Mouse (Mus musculus): Measurements from ENCODE around the gene Cdh22. TPM values are rescaled to one million over a fixed set of nuclear protein-coding genes. Genes with fewer than 3 reads are reported as not detected.

The Cdh22 gene
- polyA plus RNA-seq, 1 experiment from 2014 or later = 0.25 TPM

- H3K9me3 ChIP-seq (ENCODE audit: control insufficient read depth) = no peaks in the 10 kb centered on the region
- peaks cover 26% of the 10 kb centered on the region for H3K27me3 ChIP-seq (replicated peaks; ENCODE audit: control insufficient read depth, insufficient read depth, low read length)
- H3K4me1 ChIP-seq (replicated peaks; ENCODE audit: control insufficient read depth, insufficient read depth, low read length) = no peaks in the 10 kb centered on the region
- H3K4me2 ChIP-seq (replicated peaks; ENCODE audit: low read depth) = no peak overlapping the region
- WGBS = 85% methylated on average over 8 of the region's 8 CpGs
- no peak overlapping the region for H3K4me3 ChIP-seq (ENCODE audit: low read depth, low read length)
- H3K9ac ChIP-seq (ENCODE audit: low read depth, low read length) = no peak overlapping the region
- H3K36me3 ChIP-seq (ENCODE audit: control insufficient read depth, insufficient read depth) = no peaks in the 10 kb centered on the region
- no peak overlapping the region for H3K27ac ChIP-seq (ENCODE audit: low read depth, low read length)
- no peak for ATAC-seq
- TF ChIP-seq CTCF (IDR thresholded peaks at IDR 0.05; ENCODE audit: low read depth) = no peak
Observed at GRCm38 (mm10) chr2:165218954-165219353, 15.7 kb downstream of the Cdh22 start.

- H3K27me3 ChIP-seq (replicated peaks; ENCODE audit: control insufficient read depth, insufficient read depth, low read length) = peaks cover 39% of the 10 kb centered on the region
- H3K27ac ChIP-seq (ENCODE audit: low read depth, low read length) = no peak overlapping the region
- no peaks in the 10 kb centered on the region for H3K36me3 ChIP-seq (ENCODE audit: control insufficient read depth, insufficient read depth)
- no peak overlapping the region for H3K4me2 ChIP-seq (replicated peaks; ENCODE audit: low read depth)
- WGBS = 88% methylated on average over 16 of the region's 16 CpGs
- TF ChIP-seq CTCF (IDR thresholded peaks at IDR 0.05; ENCODE audit: low read depth) = no peak
- ATAC-seq = no peak
- no peak overlapping the region for H3K9ac ChIP-seq (ENCODE audit: low read depth, low read length)
- no peaks in the 10 kb centered on the region for H3K9me3 ChIP-seq (ENCODE audit: control insufficient read depth)
- no peak overlapping the region for H3K4me3 ChIP-seq (ENCODE audit: low read depth, low read length)
- no peaks in the 10 kb centered on the region for H3K4me1 ChIP-seq (replicated peaks; ENCODE audit: control insufficient read depth, insufficient read depth, low read length)
Observed at GRCm38 (mm10) chr2:165217361-165218149, 17.1 kb downstream of the Cdh22 start.

DNA sequence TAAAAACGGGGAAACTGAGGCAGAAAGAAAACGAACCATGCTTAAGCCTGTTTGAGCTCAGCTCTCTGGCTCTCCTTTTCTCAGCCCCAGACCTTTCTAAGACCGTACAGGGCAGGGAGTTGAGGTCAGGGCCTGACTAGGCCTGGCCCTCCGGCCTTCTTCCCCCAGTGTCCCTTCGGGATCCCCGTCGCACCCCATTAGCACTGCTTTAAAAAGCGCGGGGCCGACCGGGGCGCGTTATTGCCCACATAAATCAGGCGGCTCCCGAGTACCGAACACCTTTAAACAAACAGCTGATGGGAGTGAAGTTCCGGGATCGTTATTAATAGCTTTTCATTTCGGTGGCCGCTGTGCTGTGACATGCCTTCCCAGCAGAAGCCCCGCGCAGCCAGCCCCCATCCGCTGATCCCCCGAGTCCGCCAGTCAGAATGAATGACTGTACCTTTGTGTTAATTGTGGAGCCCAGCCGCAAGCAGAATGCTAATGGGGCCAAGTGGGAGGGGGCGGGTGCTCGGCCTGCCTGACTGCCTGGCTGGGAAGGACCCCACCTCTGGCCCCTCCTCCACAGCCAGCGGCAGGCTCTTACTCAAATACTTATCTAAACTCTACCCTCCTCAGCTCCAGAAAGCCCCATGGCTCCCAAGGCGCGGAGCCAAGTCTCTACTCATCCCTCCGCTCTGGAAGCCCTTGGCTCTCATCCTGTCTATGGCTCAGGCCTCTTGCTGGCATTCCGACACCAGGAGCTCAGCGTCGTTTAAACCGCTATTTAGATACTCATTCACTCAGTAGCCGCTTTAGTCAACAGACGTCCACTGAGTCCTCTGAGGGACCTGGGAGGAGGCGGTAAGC, 19.3 kb downstream of the Cdh22 start:
- 4% methylated on average over 39 of the region's 39 CpGs for WGBS

DNA sequence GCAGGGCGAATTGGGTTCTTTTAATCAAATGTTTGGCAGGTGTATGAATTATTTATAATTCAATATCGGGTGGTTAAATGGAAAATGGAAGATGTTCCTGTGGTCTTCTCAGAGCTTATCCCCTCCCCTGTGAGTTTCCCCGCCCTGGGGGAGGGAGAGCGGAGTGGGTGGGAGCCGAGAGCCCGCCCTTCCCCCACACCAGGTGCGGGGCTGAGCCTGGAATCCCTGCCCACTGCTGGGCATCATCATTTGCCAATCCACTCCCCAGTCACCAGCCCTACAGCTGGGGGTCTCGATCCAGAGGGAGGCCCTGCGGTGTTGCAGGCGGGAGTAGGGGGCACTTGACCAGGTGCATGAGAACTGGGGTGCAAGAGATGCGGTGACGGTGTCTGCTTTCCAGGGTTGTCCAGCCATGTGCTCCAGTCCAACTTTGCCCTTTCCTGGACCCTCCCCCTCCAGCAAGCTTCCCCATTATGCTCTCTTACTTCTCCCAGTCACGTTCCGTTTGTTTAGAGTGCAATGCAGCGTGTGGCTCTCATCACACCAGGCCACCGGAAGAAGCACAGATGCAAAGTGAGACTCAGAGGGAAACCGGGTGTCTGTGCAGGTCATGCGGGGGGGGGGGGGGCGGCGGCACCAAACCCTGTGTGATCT, 23.1 kb downstream of the Cdh22 start:
- no peak for ATAC-seq
- peaks cover 62% of the 10 kb centered on the region for H3K27me3 ChIP-seq (replicated peaks; ENCODE audit: control insufficient read depth, insufficient read depth, low read length)

More for the DNA sequence above, 19.3 kb downstream of the Cdh22 start:
- H3K9me3 ChIP-seq (ENCODE audit: control insufficient read depth) = no peaks in the 10 kb centered on the region
- peak overlapping the region; percentile 41; the same call in 1 of the 2 replicates for H3K4me2 ChIP-seq (replicated peaks; ENCODE audit: low read depth)
- H3K4me3 ChIP-seq (ENCODE audit: low read depth, low read length) = no peak overlapping the region
- H3K36me3 ChIP-seq (ENCODE audit: control insufficient read depth, insufficient read depth) = no peaks in the 10 kb centered on the region
- no peak overlapping the region for H3K9ac ChIP-seq (ENCODE audit: low read depth, low read length)
- H3K27ac ChIP-seq (ENCODE audit: low read depth, low read length) = no peak overlapping the region
- H3K4me1 ChIP-seq (replicated peaks; ENCODE audit: control insufficient read depth, insufficient read depth, low read length) = no peaks in the 10 kb centered on the region
- ATAC-seq = no peak
- no peak for TF ChIP-seq CTCF (IDR thresholded peaks at IDR 0.05; ENCODE audit: low read depth)
- peaks cover 52% of the 10 kb centered on the region for H3K27me3 ChIP-seq (replicated peaks; ENCODE audit: control insufficient read depth, insufficient read depth, low read length)

DNA sequence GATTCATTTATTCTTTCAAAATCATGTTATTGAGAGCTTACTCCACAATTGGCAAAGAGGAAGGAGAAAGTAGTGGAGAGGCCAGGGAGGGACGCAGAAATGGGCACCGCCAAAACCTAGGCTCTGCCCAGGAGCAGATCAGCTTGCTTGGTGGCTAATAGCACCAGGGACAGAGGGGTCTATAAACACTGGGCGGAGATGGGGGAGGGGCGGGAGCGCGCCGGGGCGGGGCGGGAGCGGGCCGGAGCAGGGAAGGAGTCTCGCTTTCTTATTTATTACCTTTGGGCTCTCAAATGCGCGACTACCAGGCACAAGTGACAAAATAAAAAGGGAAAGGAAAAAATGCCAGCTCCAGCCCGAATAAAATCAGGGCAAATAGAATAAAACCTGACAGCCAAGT, 23.7 kb downstream of the Cdh22 start:
- Histone ChIP-seq H3K36me3 (ENCODE audit: control insufficient read depth, insufficient read depth) (no peaks in the 10 kb centered on the region), H3K27ac (ENCODE audit: low read depth, low read length) (no peak overlapping the region), H3K9ac (ENCODE audit: low read depth, low read length) (no peak overlapping the region), H3K9me3 (ENCODE audit: control insufficient read depth) (no peaks in the 10 kb centered on the region), H3K4me3 (ENCODE audit: low read depth, low read length) (no peak overlapping the region), H3K4me1 (replicated peaks; ENCODE audit: control insufficient read depth, insufficient read depth, low read length) (no peaks in the 10 kb centered on the region), H3K27me3 (replicated peaks; ENCODE audit: control insufficient read depth, insufficient read depth, low read length) (peaks cover 57% of the 10 kb centered on the region), H3K4me2 (replicated peaks; ENCODE audit: low read depth) (no peak overlapping the region)
- no peak for ATAC-seq
- TF ChIP-seq CTCF (IDR thresholded peaks at IDR 0.05; ENCODE audit: low read depth) = no peak
- WGBS = 4% methylated on average over 15 of the region's 15 CpGs

More for the DNA sequence above, 23.1 kb downstream of the Cdh22 start:
- Histone ChIP-seq H3K4me3 (ENCODE audit: low read depth, low read length) (no peak overlapping the region), H3K9ac (ENCODE audit: low read depth, low read length) (no peak overlapping the region), H3K27ac (ENCODE audit: low read depth, low read length) (no peak overlapping the region), H3K4me1 (replicated peaks; ENCODE audit: control insufficient read depth, insufficient read depth, low read length) (no peaks in the 10 kb centered on the region), H3K9me3 (ENCODE audit: control insufficient read depth) (no peaks in the 10 kb centered on the region), H3K4me2 (replicated peaks; ENCODE audit: low read depth) (no peak overlapping the region), H3K36me3 (ENCODE audit: control insufficient read depth, insufficient read depth) (no peaks in the 10 kb centered on the region)
- no peak for TF ChIP-seq CTCF (IDR thresholded peaks at IDR 0.05; ENCODE audit: low read depth)
- WGBS = 2% methylated on average over 20 of the region's 20 CpGs

DNA sequence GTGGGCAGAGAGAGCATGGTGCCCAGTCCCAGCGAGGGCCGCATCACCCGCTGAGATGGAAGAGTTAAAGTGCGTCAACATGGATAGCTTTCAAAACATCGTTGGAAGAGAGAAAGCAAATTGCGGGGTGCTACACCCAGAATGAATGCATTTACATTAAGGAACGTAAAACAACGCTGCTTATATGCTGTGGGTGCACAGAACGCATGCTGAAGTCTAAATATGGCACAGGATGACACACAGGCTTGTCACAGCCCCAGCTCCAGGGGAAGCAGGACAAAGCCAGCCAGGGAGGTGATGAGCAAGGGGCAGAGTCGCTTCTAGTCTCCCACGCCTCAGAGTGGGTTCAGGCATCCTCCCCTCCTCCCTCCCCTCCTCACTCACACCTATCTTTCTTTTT, 27.0 kb downstream of the Cdh22 start:
- no peak overlapping the region for H3K4me2 ChIP-seq (replicated peaks; ENCODE audit: low read depth)
- H3K9ac ChIP-seq (ENCODE audit: low read depth, low read length) = no peak overlapping the region
- no peaks in the 10 kb centered on the region for H3K9me3 ChIP-seq (ENCODE audit: control insufficient read depth)
- no peaks in the 10 kb centered on the region for H3K36me3 ChIP-seq (ENCODE audit: control insufficient read depth, insufficient read depth)
- no peak for ATAC-seq
- H3K4me1 ChIP-seq (replicated peaks; ENCODE audit: control insufficient read depth, insufficient read depth, low read length) = no peaks in the 10 kb centered on the region
- H3K27me3 ChIP-seq (replicated peaks; ENCODE audit: control insufficient read depth, insufficient read depth, low read length) = peaks cover 40% of the 10 kb centered on the region
- WGBS = 57% methylated on average over 11 of the region's 11 CpGs
- no peak for TF ChIP-seq CTCF (IDR thresholded peaks at IDR 0.05; ENCODE audit: low read depth)
- H3K27ac ChIP-seq (ENCODE audit: low read depth, low read length) = no peak overlapping the region
- no peak overlapping the region for H3K4me3 ChIP-seq (ENCODE audit: low read depth, low read length)

All from intestine, postnatal 0 days (tissue).